ENCODE assay signal across 8 mouse cellular contexts in genomic region chr9:21962010-21962409, GRCm38 (mm10). TPM values are rescaled to one million over a fixed set of nuclear protein-coding genes. Genes with fewer than 3 reads are reported as not detected.
DNase-seq lines count a peak whose midpoint lies in the region; ATAC-seq and TF ChIP-seq lines count a peak whose summit lies in the region.

No protein-coding gene starts in this region.

- H3K36me3 ChIP-seq in embryonic facial prominence, embryonic 14.5 days (ENCODE audit: control insufficient read depth, insufficient read depth, low read length) = no peaks in the 10 kb centered on the region
- no peaks in the 10 kb centered on the region for H3K36me3 ChIP-seq in intestine, embryonic 15.5 days

- H3K9me3 ChIP-seq in embryonic facial prominence, embryonic 14.5 days (ENCODE audit: control insufficient read depth, low read length) = no peaks in the 10 kb centered on the region
- H3K9me3 ChIP-seq in intestine, embryonic 15.5 days = no peaks in the 10 kb centered on the region

- H3K4me2 ChIP-seq in embryonic facial prominence, embryonic 14.5 days (ENCODE audit: low read depth, low read length) = peak overlapping the region; percentile 91
- H3K4me2 ChIP-seq in intestine, embryonic 15.5 days (replicated peaks) = peak overlapping the region; percentile 95

- H3K27me3 ChIP-seq in embryonic facial prominence, embryonic 14.5 days (replicated peaks; ENCODE audit: control insufficient read depth, insufficient read depth, low read length) = peaks cover 48% of the 10 kb centered on the region
- H3K27me3 ChIP-seq in intestine, embryonic 15.5 days (replicated peaks) = peaks cover 41% of the 10 kb centered on the region

- DNase-seq in lung, adult 2 months = no peak
- DNase-seq in lung, postnatal 10 days = no peak
- no peak for DNase-seq in embryonic facial prominence, embryonic 14.5 days (ENCODE audit: low spot score)
- peak; percentile 37 for DNase-seq in neural tube, embryonic 10.5 days (ENCODE audit: extremely low spot score, low spot score)
- DNase-seq in layer of hippocampus, adult 11-12 months (ENCODE audit: low spot score) = no peak
- DNase-seq in layer of hippocampus, adult 9-11 months = no peak
- DNase-seq in right cerebral cortex, postnatal 10 days (ENCODE audit: low spot score in 2 of 2) = no peak

- H3K27ac ChIP-seq in embryonic facial prominence, embryonic 14.5 days (replicated peaks; ENCODE audit: low read depth, low read length) = no peak overlapping the region
- H3K27ac ChIP-seq in intestine, embryonic 15.5 days = no peak overlapping the region

- no peak for TF ChIP-seq POLR2A in lung, adult 2 months (IDR thresholded peaks at IDR 0.05; ENCODE audit: borderline replicate concordance, extremely low read depth, low read depth, low read length)

- H3K9ac ChIP-seq in embryonic facial prominence, embryonic 14.5 days (ENCODE audit: low read depth, low read length) = peak overlapping the region; percentile 55
- H3K9ac ChIP-seq in intestine, embryonic 15.5 days = peak overlapping the region; percentile 35

- peak overlapping the region; percentile 25 for H3K4me3 ChIP-seq in lung, adult 2 months (replicated peaks; ENCODE audit: extremely low read depth, low read depth, low read length)
- peak overlapping the region; percentile 51 for H3K4me3 ChIP-seq in embryonic facial prominence, embryonic 14.5 days (ENCODE audit: low read depth, low read length)
- peak overlapping the region; percentile 40 for H3K4me3 ChIP-seq in intestine, embryonic 15.5 days (replicated peaks)

- TF ChIP-seq CTCF in lung, adult 2 months (IDR thresholded peaks at IDR 0.05; ENCODE audit: insufficient read depth, low read length) = no peak

- peaks cover 22% of the 10 kb centered on the region for H3K4me1 ChIP-seq in lung, adult 2 months (ENCODE audit: control insufficient read depth, insufficient read depth, low read length)
- peaks cover 8% of the 10 kb centered on the region for H3K4me1 ChIP-seq in embryonic facial prominence, embryonic 14.5 days (ENCODE audit: control insufficient read depth, insufficient read depth, low read length)
- peaks cover 26% of the 10 kb centered on the region for H3K4me1 ChIP-seq in intestine, embryonic 15.5 days (replicated peaks)

- under 1% methylated on average over 15 of the region's 15 CpGs for WGBS in lung, adult 2 months
- 2% methylated on average over 13 of the region's 15 CpGs for WGBS in embryonic facial prominence, embryonic 14.5 days
- WGBS in intestine, embryonic 15.5 days = 1% methylated on average over 15 of the region's 15 CpGs

- no peak for ATAC-seq in embryonic facial prominence, embryonic 14.5 days (ENCODE audit: low read depth)
- peak; percentile 48 for ATAC-seq in intestine, embryonic 15.5 days

RNA-seq across cellular contexts. Expression of gene Epor, which starts 1.3 kb away (rescaled TPM):
- polyA plus RNA-seq in lung, adult 2 months (2012; rRNA removed) = 10.7 and 11.1 TPM in 2 replicates
- 4.4 and 4.7 TPM in 2 replicates for polyA plus RNA-seq in embryonic facial prominence, embryonic 14.5 days (2014; fragmentation: Nextera tagmentation; extraction: Ambion mirVana)
- polyA plus RNA-seq in intestine, embryonic 15.5 days (2015; fragmentation: Nextera tagmentation; extraction: Ambion mirVana) = 4.0 and 4.3 TPM in 2 replicates

RNA-seq across cellular contexts. Expression of gene Swsap1, which starts 6.5 kb away (rescaled TPM):
- 10.1 and 10.8 TPM in 2 replicates for polyA plus RNA-seq in lung, adult 2 months (2012; rRNA removed)
- polyA plus RNA-seq in embryonic facial prominence, embryonic 14.5 days (2014; fragmentation: Nextera tagmentation; extraction: Ambion mirVana) = 9.5 and 10.1 TPM in 2 replicates
- polyA plus RNA-seq in intestine, embryonic 15.5 days (2015; fragmentation: Nextera tagmentation; extraction: Ambion mirVana) = 5.2 and 5.7 TPM in 2 replicates

RNA-seq across cellular contexts. Expression of gene Plppr2, which starts 25.2 kb away (rescaled TPM):
- polyA plus RNA-seq in lung, adult 2 months (2012; rRNA removed) = 15.6 and 19.2 TPM in 2 replicates
- polyA plus RNA-seq in embryonic facial prominence, embryonic 14.5 days (2014; fragmentation: Nextera tagmentation; extraction: Ambion mirVana) = 10.5 and 14.4 TPM in 2 replicates
- polyA plus RNA-seq in intestine, embryonic 15.5 days (2015; fragmentation: Nextera tagmentation; extraction: Ambion mirVana) = 6.9 and 7.0 TPM in 2 replicates

RNA-seq across cellular contexts. Expression of gene Rgl3, which starts 27.2 kb away (rescaled TPM):
- 24.8 and 30.6 TPM in 2 replicates for polyA plus RNA-seq in lung, adult 2 months (2012; rRNA removed)
- polyA plus RNA-seq in embryonic facial prominence, embryonic 14.5 days (2014; fragmentation: Nextera tagmentation; extraction: Ambion mirVana) = 1.3 and 1.7 TPM in 2 replicates
- polyA plus RNA-seq in intestine, embryonic 15.5 days (2015; fragmentation: Nextera tagmentation; extraction: Ambion mirVana) = 1.6 and 1.7 TPM in 2 replicates

RNA-seq across cellular contexts. Expression of gene Tmem205, which starts 34.7 kb away (rescaled TPM):
- polyA plus RNA-seq in lung, adult 2 months (2012; rRNA removed) = 190 and 194 TPM in 2 replicates
- 53.3 and 53.7 TPM in 2 replicates for polyA plus RNA-seq in embryonic facial prominence, embryonic 14.5 days (2014; fragmentation: Nextera tagmentation; extraction: Ambion mirVana)
- 71.7 and 81.7 TPM in 2 replicates for polyA plus RNA-seq in intestine, embryonic 15.5 days (2015; fragmentation: Nextera tagmentation; extraction: Ambion mirVana)
